Mouse (Mus musculus): ENCODE results near the gene Atp6v1b1.

DNA sequence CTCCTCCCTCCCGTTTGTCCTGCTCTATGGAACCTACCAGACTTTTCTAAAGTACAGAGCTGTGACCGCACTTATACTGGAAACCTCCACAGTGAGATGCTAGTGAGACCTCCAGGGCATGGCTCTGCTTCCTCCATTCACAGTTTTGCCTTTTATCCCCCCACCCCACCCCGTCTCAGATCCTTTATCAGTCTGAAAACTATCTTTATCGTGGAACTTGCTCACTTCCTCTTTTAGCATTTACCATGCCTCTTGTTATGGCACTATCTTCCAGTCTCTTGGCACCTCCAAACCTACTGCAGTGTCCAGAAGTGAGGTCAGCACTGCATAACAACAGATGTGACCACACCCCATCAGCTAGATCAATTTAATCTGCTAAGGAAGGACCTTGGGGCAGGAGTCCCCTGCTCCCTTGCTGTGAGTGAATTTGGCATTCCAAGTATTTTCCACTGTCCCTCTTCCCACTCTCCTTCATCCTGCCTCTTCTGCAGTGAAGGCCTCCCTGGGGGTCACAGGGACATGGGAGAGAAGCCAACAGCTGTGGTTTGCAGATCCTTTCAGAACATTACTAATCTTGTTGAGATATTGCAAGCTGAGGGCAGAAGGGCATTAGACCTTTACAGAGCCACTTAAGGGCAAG, 48.6 kb downstream of the Atp6v1b1 start:
- TF ChIP-seq POLR2A (IDR thresholded peaks at IDR 0.05; ENCODE audit: low read depth, low read length) (no peak), EP300 (IDR thresholded peaks at IDR 0.05; ENCODE audit: low read length) (peak; percentile 47; the same call in 1 of the 2 replicates), CTCF (conservative IDR thresholded peaks at IDR 0.05 in 1 of 2, IDR thresholded peaks at IDR 0.05 in 1 of 2; ENCODE audit: low read depth in 2 of 2, low read length in 2 of 2) (no peak), ZKSCAN1 (IDR thresholded peaks at IDR 0.05; ENCODE audit: borderline replicate concordance, low read depth, low read length) (no peak), ZNF384 (IDR thresholded peaks at IDR 0.05; ENCODE audit: low read depth, low read length) (no peak), JUN (IDR thresholded peaks at IDR 0.05; ENCODE audit: insufficient read depth, low read depth, low read length) (no peak), NELFE (IDR thresholded peaks at IDR 0.05; ENCODE audit: low read depth, low read length) (no peak), MAX (IDR thresholded peaks at IDR 0.05; ENCODE audit: low read length) (no peak), GABPA (IDR thresholded peaks at IDR 0.05; ENCODE audit: insufficient replicate concordance, low read depth, low read length) (no peak), ZC3H11A (IDR thresholded peaks at IDR 0.05; ENCODE audit: low read depth, low read length) (no peak), USF2 (conservative IDR thresholded peaks at IDR 0.05; ENCODE audit: low read depth, low read length) (no peak)

Measured in CH12.LX (cell line).